Mouse (Mus musculus) stomach, postnatal 0 days (tissue): ENCODE data around the gene Cela3a. TPM values are rescaled to one million over a fixed set of nuclear protein-coding genes. Genes with fewer than 3 reads are reported as not detected.
A peak's percentile ranks its signal among the peaks of the same experiment; 100 is the strongest.

Experiments used
- ATAC-seq: fragments of 200-750 bp; cut with Nextera tagmentation; 2 replicates; pipeline ENCODE4 v1.8.0; 2017; ENCODE audit not compliant: low FRiP score, low TSS enrichment
- DNase-seq: peaks from one replicate; pipeline ENCODE4 v3.0.0-alpha.2; 2016; ENCODE audit warnings: low spot score
- H3K27ac ChIP-seq: fragments of 300-500 bp; sonication (generic); replicated peaks from 2 replicates; pipeline ENCODE4 v1.5.1; 2014; ENCODE audit warnings: mild to moderate bottlenecking, control low read depth
- H3K27me3 ChIP-seq: fragments of 300-500 bp; sonication (generic); 2 replicates; pipeline ENCODE4 v1.6.1; 2014; ENCODE audit warnings: low read length; ENCODE audit not compliant: control insufficient read depth, insufficient read depth
- H3K36me3 ChIP-seq: fragments of 300-500 bp; sonication (generic); 2 replicates; pipeline ENCODE4 v1.6.1; 2014; ENCODE audit warnings: low read length, mixed read lengths; ENCODE audit not compliant: control insufficient read depth, insufficient read depth
- H3K4me1 ChIP-seq: fragments of 300-500 bp; sonication (generic); replicated peaks from 2 replicates; pipeline ENCODE4 v1.6.1; 2014; ENCODE audit warnings: antibody characterized with exemption; ENCODE audit not compliant: control insufficient read depth, insufficient read depth
- H3K4me2 ChIP-seq: fragments of 300-500 bp; sonication (generic); replicated peaks from 2 replicates; pipeline ENCODE4 v1.6.1; 2014; ENCODE audit warnings: low read depth, mild to moderate bottlenecking, control low read depth, moderate library complexity
- H3K4me3 ChIP-seq: fragments of 300-500 bp; sonication (generic); 2 replicates; pipeline ENCODE4 v1.5.1; 2014; ENCODE audit warnings: low read depth, low read length, control low read depth
- H3K9ac ChIP-seq: fragments of 300-500 bp; sonication (generic); 2 replicates; pipeline ENCODE4 v1.6.1; 2014; ENCODE audit warnings: mild to moderate bottlenecking, low read length, control low read depth, mixed read lengths
- H3K9me3 ChIP-seq: fragments of 300-500 bp; sonication (generic); 2 replicates; pipeline ENCODE4 v1.6.1; 2016; ENCODE audit warnings: low read length; ENCODE audit not compliant: control insufficient read depth
- CTCF ChIP-seq: IDR thresholded peaks from 2 replicates; pipeline ENCODE4 v1.5.1; 2016; ENCODE audit warnings: antibody characterized with exemption, low read depth, mild to moderate bottlenecking, moderate library complexity
- EP300 ChIP-seq: optimal IDR thresholded peaks from 2 replicates; pipeline ENCODE3; 2016; ENCODE audit warnings: antibody characterized with exemption
- WGBS: fragments of 180-500 bp; shearing (Covaris S2); extraction: QIAGEN DNeasy Blood & Tissue Kit; methylation state at CpG from one replicate; pipeline ENCODE4 v1.1.7; 2014; 5-methylcytosine and 5-hydroxymethylcytosine counted together
- polyA plus RNA-seq: library from polyadenylated mRNA; unstranded; fragments of >200 nt; fragmentation: Nextera tagmentation; extraction: Ambion mirVana; gene quantifications from 2 replicates; pipeline ENCODE4 v1.2.1, GENCODE M21; 2015

The Cela3a gene
- polyA plus RNA-seq, 1 experiment from 2014 or later = not detected

- 76% methylated on average over 16 of the region's 16 CpGs for WGBS
- Histone ChIP-seq H3K27me3 (no peaks in the 10 kb centered on the region), H3K4me2 (peak overlapping the region; percentile 5; the same call in 1 of the 2 replicates), H3K9ac (no peak overlapping the region), H3K27ac (0 out of 2 replicates have a peak overlapping the region, but pooled peaks have one; percentile 35), H3K4me1 (0 out of 2 replicates have a peak, but pooled peaks cover 3% of the 10 kb centered on the region), H3K4me3 (no peak overlapping the region), H3K9me3 (no peaks in the 10 kb centered on the region), H3K36me3 (no peaks in the 10 kb centered on the region)
- ATAC-seq = peak; percentile 62
- TF ChIP-seq EP300 = no peak
- TF ChIP-seq CTCF = no peak
- DNase-seq = peak; percentile 58
Observed at GRCm38 (mm10) chr4:137371596-137372523, 37.7 kb downstream of the Cela3a start.

- Histone ChIP-seq H3K9ac (peak overlapping the region; percentile 63), H3K9me3 (no peaks in the 10 kb centered on the region), H3K4me1 (0 out of 2 replicates have a peak, but pooled peaks cover 3% of the 10 kb centered on the region), H3K27me3 (no peaks in the 10 kb centered on the region), H3K4me3 (peak overlapping the region; percentile 32), H3K4me2 (peak overlapping the region; percentile 69), H3K27ac (peak overlapping the region; percentile 67), H3K36me3 (no peaks in the 10 kb centered on the region)
- 6% methylated on average over 27 of the region's 29 CpGs for WGBS
- TF ChIP-seq EP300 = no peak
- peak; percentile 19; the same call in 1 of the 2 replicates for TF ChIP-seq CTCF
- peak; percentile 78 for ATAC-seq
- peak; percentile 77 for DNase-seq
Observed at GRCm38 (mm10) chr4:137369954-137370750, 39.4 kb downstream of the Cela3a start.

- no peak overlapping the region for H3K4me3 ChIP-seq
- no peaks in the 10 kb centered on the region for H3K9me3 ChIP-seq
- H3K9ac ChIP-seq = no peak overlapping the region; the same call in 1 of the 2 replicates
- no peaks in the 10 kb centered on the region for H3K36me3 ChIP-seq
- ATAC-seq (no peak), DNase-seq (no peak)
- 39% methylated on average over 1 of the region's 1 CpGs for whole genome bisulfite sequencing
- H3K4me2 ChIP-seq = no peak overlapping the region
- peak overlapping the region; percentile 35; the same call in 1 of the 2 replicates for H3K27ac ChIP-seq
- 0 out of 2 replicates have a peak, but pooled peaks cover 3% of the 10 kb centered on the region for H3K4me1 ChIP-seq
- TF ChIP-seq EP300 (no peak), CTCF (no peak)
- no peaks in the 10 kb centered on the region for H3K27me3 ChIP-seq
Observed at GRCm38 (mm10) chr4:137368198-137368597, 41.4 kb downstream of the Cela3a start.

- Histone ChIP-seq H3K4me1 (0 out of 2 replicates have a peak, but pooled peaks cover 3% of the 10 kb centered on the region), H3K4me3 (no peak overlapping the region), H3K4me2 (no peak overlapping the region), H3K9ac (no peak overlapping the region), H3K27ac (peak overlapping the region; percentile 45), H3K36me3 (no peaks in the 10 kb centered on the region), H3K27me3 (no peaks in the 10 kb centered on the region), H3K9me3 (no peaks in the 10 kb centered on the region)
- TF ChIP-seq CTCF (no peak), EP300 (no peak)
- ATAC-seq = peak; percentile 55
- DNase-seq = peak; percentile 41
- whole genome bisulfite sequencing = 25% methylated on average over 5 of the region's 5 CpGs
Observed at GRCm38 (mm10) chr4:137367275-137368088, 42.1 kb downstream of the Cela3a start.

GRCm38 (mm10) chr4:137366097-137366496, 43.5 kb downstream of the Cela3a start:
- no peak for DNase-seq
- H3K27me3 ChIP-seq = no peaks in the 10 kb centered on the region
- no peak for TF ChIP-seq CTCF
- TF ChIP-seq EP300 = no peak
- H3K4me3 ChIP-seq = no peak overlapping the region
- H3K4me2 ChIP-seq = no peak overlapping the region
- 82% methylated on average over 4 of the region's 4 CpGs for WGBS
- H3K36me3 ChIP-seq = no peaks in the 10 kb centered on the region
- H3K9me3 ChIP-seq = no peaks in the 10 kb centered on the region
- H3K27ac ChIP-seq = no peak overlapping the region
- H3K4me1 ChIP-seq = 0 out of 2 replicates have a peak, but pooled peaks cover 3% of the 10 kb centered on the region
- H3K9ac ChIP-seq = no peak overlapping the region
- no peak for ATAC-seq
